Mouse (Mus musculus) neural tube, embryonic 10.5 days (tissue): ENCODE measurements around the gene Tmem238l.
A peak's percentile ranks its signal among the peaks of the same experiment; 100 is the strongest.

Source experiments
- DNase-seq: peaks from one replicate; pipeline ENCODE4 v3.0.0-alpha.2; 2017; ENCODE audit warnings: low spot score; ENCODE audit errors: extremely low spot score

The Tmem238l gene

DNA sequence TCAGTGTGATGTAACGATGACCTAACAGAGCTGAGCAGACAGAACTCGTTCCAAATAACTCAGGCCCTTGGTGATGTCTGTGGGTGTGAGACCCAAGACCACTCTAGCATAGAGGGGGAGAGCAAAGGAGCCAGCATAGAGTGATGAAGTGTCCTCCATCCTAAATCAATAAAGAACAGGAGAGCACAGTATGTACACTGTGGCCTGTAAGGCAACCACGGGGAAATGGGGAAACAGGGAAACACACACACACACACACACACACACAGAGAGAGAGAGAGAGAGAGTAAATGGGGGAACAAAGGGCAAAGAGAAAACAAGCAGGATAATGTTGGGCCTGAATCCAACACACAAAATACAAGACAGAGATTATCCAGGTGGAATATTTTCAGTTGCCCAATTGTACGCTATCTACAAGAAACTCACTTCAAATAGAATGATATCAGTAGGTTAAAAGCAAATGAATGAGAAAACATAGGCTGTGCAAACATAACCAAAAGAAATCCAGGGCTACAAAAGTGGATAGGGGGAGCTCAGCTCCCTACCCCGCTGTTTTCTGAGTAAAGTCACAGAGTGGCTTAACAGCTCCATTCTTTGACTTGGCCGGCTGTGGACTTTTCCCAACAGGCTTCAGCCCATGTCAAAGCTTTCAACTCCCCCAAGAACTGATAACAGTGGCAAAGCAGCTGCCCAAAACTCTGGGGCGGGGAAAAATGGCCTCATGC lies 19.3 kb downstream of the Tmem238l start:
- no peak for DNase-seq

DNA sequence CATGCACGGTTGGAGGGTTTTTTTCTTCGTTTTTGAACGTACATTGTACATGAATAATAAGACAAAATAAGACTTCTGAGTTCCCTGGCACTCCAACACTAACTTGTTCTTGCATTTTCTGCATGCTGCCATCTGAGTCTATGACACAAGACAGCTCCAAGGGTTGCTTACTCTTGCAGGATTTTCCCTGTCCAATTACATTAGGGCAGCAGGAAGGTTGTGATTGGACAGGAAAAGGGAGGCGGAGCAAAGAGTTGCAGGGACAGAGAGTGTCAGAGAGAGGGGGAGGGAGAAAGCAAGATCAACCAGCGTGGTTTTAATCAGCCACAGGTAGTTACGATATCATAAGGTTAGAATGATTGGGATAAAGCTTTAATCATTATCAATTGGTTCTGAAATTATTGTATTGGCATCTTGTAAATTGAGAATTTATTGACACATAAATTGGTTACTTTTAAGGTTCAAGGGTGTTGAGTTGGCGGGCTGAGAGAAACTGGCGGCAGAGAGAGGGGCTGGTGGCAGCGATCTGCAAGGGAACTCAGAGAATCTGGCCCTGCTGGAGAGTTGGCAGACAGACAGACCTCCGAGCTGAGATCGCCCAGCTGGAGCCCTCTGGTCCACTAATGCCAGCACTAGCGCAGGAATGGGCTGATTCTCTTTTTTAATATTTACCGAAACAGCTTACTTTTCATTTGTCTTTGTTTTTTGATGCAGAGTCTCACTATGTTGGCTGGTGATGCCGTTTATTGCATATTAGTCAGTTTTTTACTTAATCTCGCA lies 25.1 kb downstream of the Tmem238l start:
- DNase-seq: no peak

DNA sequence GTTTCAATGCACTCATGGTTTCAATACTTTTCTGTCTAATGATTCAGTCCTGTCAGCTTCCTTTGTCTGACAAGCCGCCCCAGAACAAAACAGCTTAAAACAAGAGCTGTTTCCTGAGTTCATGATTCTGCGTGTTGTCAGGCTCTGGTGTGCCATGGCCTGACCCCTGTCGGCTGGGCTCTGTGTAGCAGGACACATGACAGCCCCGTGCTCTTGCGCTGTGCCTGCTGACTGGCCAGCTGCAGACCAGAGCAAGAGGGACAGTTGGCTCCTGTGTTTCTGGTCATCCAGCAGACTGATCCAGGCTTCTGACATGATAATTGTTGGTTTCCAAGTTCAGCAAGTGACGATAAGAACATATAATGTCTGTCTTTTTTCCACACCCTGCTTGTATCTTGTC lies 26.4 kb downstream of the Tmem238l start:
- peak; percentile 42 for DNase-seq

DNA sequence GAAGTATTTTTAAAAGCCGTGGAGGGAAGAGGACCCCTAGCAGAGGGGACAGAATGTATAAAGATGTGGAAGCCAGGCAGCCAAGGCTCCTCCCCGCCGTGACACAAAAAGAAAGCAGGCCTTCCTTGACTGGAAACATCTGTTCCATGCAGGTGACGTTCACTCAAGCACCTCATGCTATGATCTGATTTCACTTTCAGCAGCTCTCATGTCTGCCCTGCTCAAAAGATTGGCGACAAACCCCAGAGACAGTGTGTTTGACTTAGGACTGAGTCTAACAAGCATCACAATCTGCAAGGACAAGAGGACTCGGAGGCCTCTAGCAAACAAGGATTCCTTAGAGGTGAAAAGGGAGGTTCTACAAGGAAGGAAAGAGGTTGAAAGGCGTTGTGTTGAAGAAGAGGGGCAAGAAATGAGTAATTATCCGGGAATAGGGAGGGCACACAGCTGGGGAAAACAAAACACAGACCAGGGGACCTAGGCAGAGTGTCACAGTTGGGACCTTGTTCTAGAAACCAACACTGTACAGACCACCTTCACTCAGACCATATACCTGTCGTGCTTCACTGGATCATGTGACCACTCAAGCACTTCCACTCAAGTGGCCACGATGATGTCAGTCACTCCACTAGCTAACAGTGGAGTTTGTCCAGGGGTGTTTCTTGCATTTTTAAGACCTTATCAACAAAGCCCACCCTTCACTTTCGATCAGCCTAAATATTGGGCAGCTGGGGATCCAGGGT lies 27.2 kb downstream of the Tmem238l start:
- DNase-seq: peak; percentile 16

DNA sequence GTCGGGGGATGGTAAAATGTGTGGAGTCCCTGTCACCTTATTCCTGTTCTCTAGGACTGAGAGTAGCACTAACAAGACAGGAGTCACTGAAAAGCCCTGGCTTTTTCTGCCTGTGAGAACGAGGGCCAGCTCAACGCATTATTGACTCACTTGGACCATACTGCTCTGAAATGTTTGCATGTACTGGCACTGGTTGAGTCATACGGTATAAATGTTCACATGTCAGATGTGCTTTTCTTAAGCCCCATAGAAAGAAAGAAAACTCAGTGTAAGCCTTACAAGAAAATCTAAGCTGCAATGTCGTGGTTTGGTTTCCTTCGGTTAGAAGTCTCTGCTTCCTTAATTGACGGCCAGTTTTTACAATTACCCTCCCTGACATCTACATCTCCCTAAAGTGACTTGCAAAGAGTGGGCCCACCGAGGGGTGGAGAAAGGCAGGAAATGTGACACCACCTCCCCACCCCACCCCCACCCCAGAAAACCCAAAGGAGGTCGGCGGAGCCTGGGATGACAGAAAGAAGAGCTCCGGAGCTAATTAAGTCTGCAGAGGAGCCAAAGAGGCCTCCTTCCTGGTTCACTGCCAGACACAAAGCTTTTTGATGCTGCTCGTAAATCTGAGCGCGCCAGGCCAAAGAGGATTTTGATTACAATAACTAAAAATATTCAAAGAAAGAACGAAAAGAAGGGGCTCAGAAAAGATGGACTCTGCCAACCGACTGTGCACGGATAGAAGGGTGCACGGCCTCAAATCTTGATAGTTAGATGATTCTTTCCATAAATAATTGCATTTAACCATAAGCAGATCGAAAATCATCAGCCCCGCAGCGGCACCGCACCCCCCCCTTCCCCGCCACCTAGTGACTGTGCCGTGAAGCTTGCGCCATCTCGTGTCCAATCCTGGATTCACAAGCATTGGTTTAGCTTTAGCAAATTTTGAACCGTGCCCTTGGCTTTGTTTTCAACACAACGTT lies 28.0 kb downstream of the Tmem238l start:
- DNase-seq: peak; percentile 83

DNA sequence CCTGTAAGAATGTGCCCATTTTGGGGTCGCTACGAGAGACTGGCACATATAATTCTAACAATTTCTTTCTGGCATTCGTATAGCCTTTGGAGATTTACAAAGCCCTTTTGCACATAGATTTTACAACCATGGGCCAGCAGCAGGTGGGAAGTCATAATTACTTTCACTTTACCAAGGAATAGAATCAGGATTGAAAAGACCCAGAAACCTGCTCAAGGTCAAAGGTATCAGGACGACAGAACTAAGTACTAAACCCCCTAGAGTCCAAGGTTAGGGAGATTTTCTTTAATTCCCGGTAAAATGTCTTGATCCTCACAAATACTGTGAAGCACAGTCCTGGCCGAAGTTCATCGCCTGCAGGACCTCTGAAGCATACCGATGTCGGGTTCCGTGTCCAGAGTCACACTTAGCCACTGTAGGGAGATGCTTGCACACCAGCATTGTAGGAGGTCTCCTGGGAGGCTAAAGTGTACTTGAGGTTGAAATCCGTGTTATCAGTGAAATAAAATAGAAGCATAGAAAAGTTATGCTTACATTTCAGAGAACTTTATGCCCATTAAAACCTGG lies 28.8 kb downstream of the Tmem238l start:
- no peak for DNase-seq

DNA sequence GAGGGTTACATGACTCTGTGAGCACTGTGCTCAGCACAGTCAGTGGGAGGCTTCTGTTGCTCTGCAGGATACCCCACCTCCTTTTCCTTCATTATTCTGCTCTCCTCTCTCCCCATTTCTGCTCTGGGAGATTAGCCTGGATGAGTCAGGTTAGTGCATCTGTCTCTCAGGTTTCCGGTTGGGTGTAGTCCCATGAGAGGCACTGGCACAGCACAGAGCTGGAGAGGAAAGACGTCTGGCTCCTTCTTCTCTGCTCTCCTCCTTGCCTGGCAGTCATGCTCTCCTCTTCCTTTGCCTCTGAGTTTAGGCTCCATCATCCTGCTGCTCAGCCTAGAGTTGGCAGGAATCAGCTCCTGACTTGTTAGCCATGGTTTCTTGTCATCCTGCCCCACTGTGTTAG lies 35.7 kb downstream of the Tmem238l start:
- no peak for DNase-seq

DNA sequence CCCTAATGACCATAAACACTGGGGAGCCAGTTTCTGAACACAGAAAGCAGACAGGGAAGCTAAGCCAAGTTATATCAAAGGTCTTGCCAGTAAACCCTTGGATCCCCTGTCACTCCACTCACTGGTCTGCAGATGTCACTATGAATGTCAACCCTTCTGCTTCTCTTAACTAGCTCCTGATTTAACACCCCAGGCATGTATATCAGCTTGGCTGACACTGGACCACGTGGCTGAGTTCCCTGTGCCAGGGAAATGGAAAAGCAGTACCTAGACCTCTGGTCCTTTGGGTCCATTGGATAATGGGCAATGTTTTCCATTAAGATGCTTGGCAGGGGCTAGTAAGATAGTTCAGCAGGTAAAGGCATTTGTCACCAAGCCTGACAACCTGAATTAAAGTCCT lies 37.2 kb downstream of the Tmem238l start:
- no peak for DNase-seq

DNA sequence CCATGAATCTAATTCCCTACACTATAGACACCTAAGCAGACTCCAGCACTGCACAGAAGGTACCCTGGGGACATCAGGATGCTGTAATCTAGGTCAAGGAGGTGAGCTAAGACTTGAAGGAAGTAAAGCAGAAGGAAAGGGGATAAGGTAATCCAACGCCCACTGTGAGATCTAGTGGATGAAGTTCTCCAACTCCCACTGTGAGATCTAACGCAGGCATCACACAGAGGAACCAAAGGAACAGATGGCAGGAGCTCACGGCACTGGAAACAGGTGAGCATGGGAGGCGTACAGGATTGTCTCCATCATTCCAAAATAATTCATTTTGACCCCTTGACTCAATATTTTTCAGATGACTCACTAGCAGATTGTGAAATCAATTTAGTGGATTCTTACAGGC lies 40.0 kb downstream of the Tmem238l start:
- DNase-seq: no peak

DNA sequence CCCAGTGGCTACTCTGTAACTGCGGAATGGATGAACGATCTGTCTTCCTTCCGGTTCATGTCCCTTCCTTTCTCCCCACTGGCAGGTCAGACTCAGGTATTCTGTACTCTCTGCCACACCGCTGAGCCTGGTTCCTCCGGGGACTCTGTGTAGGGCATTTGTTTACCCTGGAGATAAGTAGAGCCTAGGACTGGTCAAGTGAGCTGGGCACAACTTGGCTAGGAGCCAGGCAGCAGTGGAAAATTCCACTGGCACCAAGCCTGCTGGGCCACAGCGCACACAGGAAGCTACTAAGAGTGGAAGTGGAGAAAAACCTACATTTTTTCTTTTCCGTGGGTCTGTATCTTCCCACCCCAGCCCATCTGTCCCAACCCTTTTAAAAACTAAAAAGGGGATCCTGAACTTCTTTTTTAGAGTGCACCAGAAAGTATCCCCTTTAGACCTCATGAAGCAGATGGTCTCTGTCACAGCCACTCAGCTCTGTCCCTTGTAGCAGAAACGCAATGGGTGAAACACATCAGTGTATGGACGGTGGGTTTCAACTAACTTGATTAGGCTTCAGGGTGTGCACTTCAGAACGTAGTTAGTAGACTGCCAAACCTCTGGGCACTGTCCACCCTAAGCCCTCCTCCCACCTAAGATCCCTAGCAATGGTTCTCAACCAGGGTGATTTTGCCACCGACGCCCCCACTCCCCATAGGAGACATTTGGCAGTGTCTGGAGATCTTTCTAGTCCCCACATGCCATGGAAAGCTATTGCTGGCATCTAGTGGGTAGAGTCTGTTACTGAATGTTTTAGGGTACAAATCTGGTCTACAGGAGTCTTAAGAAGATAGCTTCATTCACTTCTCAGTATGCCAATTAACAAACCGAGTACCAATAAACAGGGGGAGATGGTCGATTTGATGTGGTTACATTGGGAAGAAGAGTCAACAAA lies 42.3 kb downstream of the Tmem238l start:
- DNase-seq: no peak

DNA sequence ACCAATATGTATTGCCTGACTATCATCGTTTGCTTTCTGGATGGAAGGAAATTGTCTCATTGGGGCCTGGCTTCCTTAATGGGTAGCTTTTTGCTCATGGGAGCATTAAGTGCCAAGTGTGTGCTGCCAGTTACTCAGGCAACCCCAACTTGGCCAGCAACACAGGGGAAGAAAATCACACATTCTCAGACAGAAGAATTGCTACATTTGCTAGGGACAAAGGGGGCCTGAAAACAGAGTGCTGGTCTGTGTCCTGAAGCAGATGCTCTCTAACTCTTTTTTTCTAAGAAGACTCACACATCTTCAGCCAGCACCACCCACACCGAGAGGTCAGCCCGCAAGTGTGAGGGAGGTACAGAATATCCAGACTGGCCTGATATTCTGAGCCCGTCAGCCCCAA lies 44.2 kb downstream of the Tmem238l start:
- no peak for DNase-seq

DNA sequence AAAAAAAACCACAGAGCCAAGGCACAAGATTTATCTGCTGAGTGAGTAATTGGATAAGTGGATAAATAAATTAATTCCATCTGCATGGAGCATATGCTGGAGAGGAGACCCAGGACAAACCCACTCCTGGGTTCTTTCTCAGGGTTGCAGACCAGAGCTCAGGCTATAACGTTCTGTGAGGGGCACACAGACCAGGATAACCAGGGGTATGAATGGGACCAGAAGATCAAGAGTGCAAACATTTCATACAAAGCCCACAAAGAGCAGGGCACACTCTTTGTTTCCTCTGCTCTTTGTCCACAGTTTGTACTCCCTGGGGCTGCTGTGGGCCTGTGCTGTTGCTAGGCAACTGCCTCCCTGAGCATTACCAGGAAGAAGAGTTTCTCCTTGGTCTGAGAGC lies 45.3 kb downstream of the Tmem238l start:
- peak; percentile 30 for DNase-seq

DNA sequence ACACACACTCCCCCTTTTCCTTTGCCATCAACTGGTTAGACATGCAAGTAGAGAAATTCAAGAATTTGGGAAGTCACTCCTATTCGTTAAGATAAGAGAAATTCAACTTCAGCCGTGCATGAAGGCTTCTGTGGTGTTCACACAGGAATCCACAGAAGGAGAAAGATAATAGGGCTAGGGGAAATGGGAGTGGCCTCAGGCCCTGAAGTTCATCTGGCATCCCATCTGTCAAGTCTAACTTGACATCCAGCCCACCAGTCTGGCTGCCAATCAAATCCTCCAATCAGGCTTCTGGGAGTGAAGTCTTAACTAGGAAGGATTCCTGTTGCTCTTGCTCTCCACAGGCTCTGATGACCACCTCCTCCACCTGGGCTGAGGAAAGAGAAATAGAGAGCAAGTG lies 46.5 kb downstream of the Tmem238l start:
- DNase-seq: no peak

DNA sequence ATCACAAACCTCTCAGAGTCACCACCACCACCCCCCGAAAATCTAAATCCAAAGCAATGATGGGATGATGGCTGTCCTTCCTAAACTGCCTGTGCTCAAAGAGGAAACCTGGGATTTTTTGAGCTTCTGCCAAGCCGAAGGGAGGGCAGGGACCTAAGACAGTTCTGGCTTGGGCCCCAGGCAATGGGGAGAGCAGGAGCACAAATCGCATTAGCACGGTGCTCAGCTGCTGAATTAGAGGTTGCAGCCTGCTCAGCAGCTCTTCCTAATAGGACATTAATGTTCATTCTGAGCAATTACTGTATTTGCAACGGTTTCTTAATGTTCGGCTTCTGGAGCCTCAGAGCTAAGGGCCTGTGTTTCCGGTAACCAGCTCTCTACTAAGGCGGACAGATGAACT lies 51.5 kb downstream of the Tmem238l start:
- no peak for DNase-seq

DNA sequence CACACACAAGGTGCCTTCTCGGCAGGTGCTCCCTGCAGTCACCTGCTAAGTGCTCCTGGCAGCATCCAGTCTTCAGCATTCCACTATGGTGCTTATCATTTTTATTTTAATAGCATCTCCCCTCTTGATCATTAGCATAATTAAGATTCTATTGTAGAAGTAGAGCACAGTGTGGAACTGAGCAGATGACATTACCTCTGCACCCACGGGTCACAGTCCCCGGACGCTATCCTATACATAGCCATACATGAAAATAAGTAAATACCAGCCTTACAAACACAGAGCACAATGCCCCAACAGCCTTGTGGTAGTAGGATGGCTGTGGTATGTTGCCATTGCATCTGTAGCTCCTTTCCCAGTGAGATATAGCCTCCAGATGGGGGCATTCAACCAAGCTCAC lies 52.1 kb downstream of the Tmem238l start:
- no peak for DNase-seq

DNA sequence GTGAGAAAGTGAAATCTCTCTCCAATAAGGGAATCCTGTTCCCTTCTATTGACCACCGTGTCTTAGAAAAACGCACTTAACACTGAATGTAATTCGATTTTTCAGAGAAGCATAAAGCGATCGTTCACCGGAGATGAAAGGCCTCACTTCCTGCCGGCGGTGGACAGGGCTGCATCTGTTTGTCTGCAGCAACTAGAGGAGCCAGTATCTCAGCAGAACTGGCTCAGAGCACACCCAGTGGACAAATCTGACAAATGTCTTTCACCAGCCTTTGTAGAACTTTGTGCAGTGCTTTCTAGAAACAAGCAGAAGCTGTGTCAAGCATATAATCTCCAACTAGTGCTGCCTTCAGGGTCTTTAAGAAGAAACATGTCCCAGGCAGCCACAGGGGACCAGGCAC lies 54.0 kb downstream of the Tmem238l start:
- DNase-seq: peak; percentile 32

DNA sequence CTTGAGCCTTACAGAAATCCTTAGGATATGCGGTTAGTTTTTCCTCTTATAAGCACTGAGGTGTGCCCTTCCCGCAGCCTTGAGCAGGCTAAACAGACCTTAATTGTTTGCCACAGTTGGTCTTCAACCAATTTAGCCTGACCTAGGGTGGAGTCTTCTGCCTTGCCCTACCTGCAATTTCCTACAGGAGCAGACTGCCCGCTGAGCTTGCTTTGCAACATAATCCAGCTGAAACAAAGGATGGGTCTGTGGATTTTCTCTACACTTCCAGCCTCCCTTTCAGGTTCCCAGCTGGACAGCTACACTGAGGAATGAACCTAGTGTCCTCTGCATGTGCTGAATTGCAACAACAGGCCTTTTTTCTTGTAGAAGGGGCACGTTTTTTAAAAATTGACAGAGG lies 55.2 kb downstream of the Tmem238l start:
- no peak for DNase-seq
